Comparison of ENCODE assay signal across 29 mouse cellular contexts in genomic region chr4:136084840-136085239, GRCm38 (mm10). TPM values are rescaled to one million over a fixed set of nuclear protein-coding genes. Genes with fewer than 3 reads are reported as not detected.
"Had no signal": no experiment of that assay in that cellular context is flagged by ENCODE, and none has a peak within 500 bp of the region (broad histone marks: within the 10 kb centered on the region; RNA-seq: fewer than 3 reads in every experiment).

No protein-coding gene starts in this region.

- H3K9ac ChIP-seq: heart, embryonic 12.5 days; hindbrain, embryonic 12.5 days; hindbrain, embryonic 14.5 days; kidney, embryonic 15.5 days; limb, embryonic 12.5 days; liver, embryonic 13.5 days; liver, embryonic 15.5 days had no signal

- ATAC-seq: hindbrain, embryonic 16.5 days; intestine, embryonic 16.5 days had no signal

- H3K27ac ChIP-seq: gastrocnemius, adult 2 months; heart, embryonic 10.5 days; hindbrain, embryonic 10.5 days; hindbrain, embryonic 12.5 days; hindbrain, embryonic 14.5 days; kidney, embryonic 15.5 days; limb, embryonic 10.5 days; limb, embryonic 12.5 days; liver, embryonic 13.5 days; liver, embryonic 15.5 days had no signal

- DNase-seq: gastrocnemius, adult 2 months; gastrocnemius, postnatal 10 days; gastrocnemius, postnatal 25 days; heart, adult 18-20 months; heart, postnatal 10 days; heart, postnatal 4 days; kidney, adult 11 months; kidney, adult 2 months; kidney, adult 9 months; kidney, postnatal 10 days; kidney, postnatal 25 days; kidney, postnatal 4 days; layer of hippocampus, adult 9-11 months; layer of hippocampus, postnatal 36 days; liver; liver, embryonic 13.5 days had no signal

- H3K9me3 ChIP-seq: heart, embryonic 10.5 days; heart, embryonic 12.5 days; hindbrain, embryonic 10.5 days; hindbrain, embryonic 12.5 days; kidney, embryonic 15.5 days; limb, embryonic 10.5 days; limb, embryonic 12.5 days; liver, embryonic 13.5 days; liver, embryonic 15.5 days had no signal

- H3K36me3 ChIP-seq: heart, embryonic 10.5 days; heart, embryonic 12.5 days; hindbrain, embryonic 10.5 days; hindbrain, embryonic 12.5 days; kidney, embryonic 15.5 days; limb, embryonic 10.5 days; limb, embryonic 12.5 days; liver, embryonic 13.5 days; liver, embryonic 15.5 days had no signal

- H3K4me3 ChIP-seq: gastrocnemius, adult 2 months; heart, embryonic 10.5 days; heart, embryonic 12.5 days; hindbrain, embryonic 10.5 days; hindbrain, embryonic 12.5 days; kidney, embryonic 15.5 days; limb, embryonic 10.5 days; limb, embryonic 12.5 days; liver, embryonic 13.5 days; liver, embryonic 15.5 days had no signal

- H3K4me2 ChIP-seq: heart, embryonic 12.5 days; hindbrain, embryonic 12.5 days; hindbrain, embryonic 14.5 days; kidney, embryonic 15.5 days; limb, embryonic 12.5 days; liver, embryonic 11.5 days; liver, embryonic 13.5 days; liver, embryonic 15.5 days had no signal

RNA-seq across cellular contexts. Expression of gene Id3, which starts 58.5 kb away (rescaled TPM):
- total RNA-seq: granulocyte monocyte progenitor cell, adult 5-6 weeks had no signal
